In the genomic region with DNA sequence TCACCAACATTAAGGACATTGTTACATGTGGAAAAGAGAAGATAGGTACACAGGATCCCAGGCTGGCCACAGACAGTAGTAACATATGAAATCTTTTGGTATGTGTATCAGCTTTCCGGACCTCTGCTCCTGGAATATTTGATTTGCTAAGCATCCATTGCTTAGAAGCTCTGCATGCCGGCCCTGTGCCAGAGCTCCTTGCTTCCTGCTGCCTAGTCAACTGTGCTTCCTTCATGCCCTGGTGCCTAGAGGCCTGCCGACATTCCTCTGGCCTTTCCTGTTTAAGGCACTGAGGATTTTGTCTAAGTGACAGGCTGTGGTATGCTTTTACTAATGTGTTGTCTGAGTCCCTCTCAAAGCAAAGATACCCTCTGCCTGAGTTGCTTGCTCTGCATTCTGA, we compare ENCODE assay signal across 10 mouse cellular contexts.
A peak's percentile ranks its signal among the peaks of the same experiment; 100 is the strongest.
DNase-seq lines count a peak whose midpoint lies in the region; ATAC-seq and TF ChIP-seq lines count a peak whose summit lies in the region.
"Had no signal": no experiment of that assay in that cellular context is flagged by ENCODE, and none has a peak within 500 bp of the region (broad histone marks: within the 10 kb centered on the region; RNA-seq: fewer than 3 reads in every experiment).

No protein-coding gene starts in this region.

- H3K4me2 ChIP-seq in lung, embryonic 14.5 days: no peak overlapping the region
- no peak overlapping the region for H3K4me2 ChIP-seq in heart, embryonic 16.5 days (ENCODE audit: low read depth, low read length)
- H3K4me2 ChIP-seq: limb, embryonic 13.5 days; midbrain, embryonic 13.5 days had no signal

- H3K27ac ChIP-seq in lung, embryonic 14.5 days (ENCODE audit: low read depth): no peak overlapping the region
- peak overlapping the region; percentile 68 for H3K27ac ChIP-seq in heart, embryonic 16.5 days (ENCODE audit: low read length)
- H3K27ac ChIP-seq: limb, embryonic 13.5 days; midbrain, embryonic 13.5 days had no signal

- peak; percentile 18 for DNase-seq in adrenal gland, postnatal 10 days
- DNase-seq in adrenal gland, adult 2 months: no peak
- peak; percentile 57 for DNase-seq in lung, embryonic 14.5 days
- DNase-seq in lung, postnatal 25 days (ENCODE audit: low spot score): no peak
- DNase-seq in lung, postnatal 4 days: peak; percentile 22 to 62
- no peak for DNase-seq in urinary bladder, postnatal 10 days (ENCODE audit: low spot score)
- no peak for DNase-seq in neural tube, embryonic 10.5 days (ENCODE audit: extremely low spot score, low spot score)

- no peaks in the 10 kb centered on the region for H3K27me3 ChIP-seq in lung, embryonic 14.5 days (ENCODE audit: insufficient read depth, low read length)
- H3K27me3 ChIP-seq in heart, embryonic 16.5 days (ENCODE audit: control insufficient read depth, insufficient read depth, low read length): no peaks in the 10 kb centered on the region
- H3K27me3 ChIP-seq: limb, embryonic 13.5 days; midbrain, embryonic 13.5 days had no signal

- no peaks in the 10 kb centered on the region for H3K9me3 ChIP-seq in lung, embryonic 14.5 days (ENCODE audit: low read depth, low read length)
- no peaks in the 10 kb centered on the region for H3K9me3 ChIP-seq in heart, embryonic 16.5 days (replicated peaks; ENCODE audit: control insufficient read depth, low read length)
- H3K9me3 ChIP-seq: limb, embryonic 13.5 days; midbrain, embryonic 13.5 days had no signal

- TF ChIP-seq CTCF in lung, embryonic 14.5 days (IDR thresholded peaks at IDR 0.05; ENCODE audit: low read depth): no peak

- H3K4me1 ChIP-seq in lung, embryonic 14.5 days (ENCODE audit: insufficient read depth): peaks cover 12% of the 10 kb centered on the region; the same call in 1 of the 2 replicates
- H3K4me1 ChIP-seq in heart, embryonic 16.5 days (ENCODE audit: control insufficient read depth, insufficient read depth, low read length): peaks cover 24% of the 10 kb centered on the region
- H3K4me1 ChIP-seq: midbrain, embryonic 13.5 days had no signal

- no peaks in the 10 kb centered on the region for H3K36me3 ChIP-seq in lung, embryonic 14.5 days (ENCODE audit: insufficient read depth)
- no peaks in the 10 kb centered on the region for H3K36me3 ChIP-seq in heart, embryonic 16.5 days (ENCODE audit: control insufficient read depth, insufficient read depth)
- H3K36me3 ChIP-seq: midbrain, embryonic 13.5 days had no signal

- H3K9ac ChIP-seq in lung, embryonic 14.5 days: no peak overlapping the region
- H3K9ac ChIP-seq in heart, embryonic 16.5 days (ENCODE audit: low read length): peak overlapping the region; percentile 3; the same call in 1 of the 2 replicates
- H3K9ac ChIP-seq: limb, embryonic 13.5 days; midbrain, embryonic 13.5 days had no signal

- WGBS in lung, embryonic 14.5 days: 30% methylated on average over 3 of the region's 3 CpGs
- whole genome bisulfite sequencing in heart, embryonic 16.5 days: 18% methylated on average over 3 of the region's 3 CpGs

- no peak for ATAC-seq in lung, embryonic 14.5 days (ENCODE audit: insufficient read depth)
- peak; percentile 59; the same call in 1 of the 2 replicates for ATAC-seq in heart, embryonic 16.5 days (replicated peaks; ENCODE audit: extremely low read depth, insufficient read depth, low FRiP score)
- ATAC-seq: midbrain, embryonic 13.5 days had no signal

- no peak overlapping the region for H3K4me3 ChIP-seq in lung, embryonic 14.5 days (ENCODE audit: low read depth, low read length)
- H3K4me3 ChIP-seq in heart, embryonic 16.5 days (ENCODE audit: low read length): no peak overlapping the region
- H3K4me3 ChIP-seq: limb, embryonic 13.5 days; midbrain, embryonic 13.5 days had no signal

Comparison
In these comparisons a context has a peak if more than half of its experiments do, and no peak if none do; other contexts are left out.
1. DNase-seq: peak in adrenal gland, postnatal 10 days (single experiment), lung, embryonic 14.5 days (single experiment) and lung, postnatal 4 days (2 of 2); none in adrenal gland, adult 2 months (single experiment), lung, postnatal 25 days (single experiment), urinary bladder, postnatal 10 days (single experiment) and neural tube, embryonic 10.5 days (single experiment).